Mouse (Mus musculus) liver, embryonic 14.5 days (tissue): Measurements from ENCODE around the gene Majin. TPM values are rescaled to one million over a fixed set of nuclear protein-coding genes. Genes with fewer than 3 reads are reported as not detected.

Experiments used
- ATAC-seq: fragments of 200-750 bp; cut with Nextera tagmentation; 2 replicates; pipeline ENCODE4 v1.8.0; 2017; ENCODE audit warnings: moderate number of reproducible peaks, mild to moderate bottlenecking, moderate library complexity; ENCODE audit not compliant: insufficient read depth
- DNase-seq, 3 experiments: peaks; one replicate each; pipeline ENCODE4 v3.0.0-alpha.2; 2012 to 2013; ENCODE audit warnings: low read depth in 3 of 3, low spot score in 3 of 3
- H3K27ac ChIP-seq: fragments of 300-500 bp; sonication (generic); 2 replicates; pipeline ENCODE4 v1.5.1; 2014; ENCODE audit warnings: moderate library complexity, mild to moderate bottlenecking, control low read depth, inconsistent platforms
- H3K27me3 ChIP-seq: fragments of 300-500 bp; sonication (generic); 2 replicates; pipeline ENCODE4 v1.6.1; 2014; ENCODE audit warnings: mild to moderate bottlenecking, low read length, moderate library complexity; ENCODE audit not compliant: control insufficient read depth, insufficient read depth
- H3K36me3 ChIP-seq: fragments of 300-500 bp; sonication (generic); replicated peaks from 2 replicates; pipeline ENCODE4 v1.6.1; 2014; ENCODE audit warnings: low read depth; ENCODE audit not compliant: control insufficient read depth, insufficient read depth
- H3K4me1 ChIP-seq, 2 experiments: fragments of 200-500 bp in 1 of 2; fragments of 300-500 bp in 1 of 2; sonication (generic) in 1 of 2; replicated peaks; 2 replicates each; pipeline ENCODE4 v1.6.1; 2012 to 2014; ENCODE audit warnings: antibody characterized with exemption in 1 of 2, inconsistent platforms in 1 of 2, low read length in 1 of 2; ENCODE audit not compliant: control insufficient read depth in 2 of 2, insufficient read depth in 2 of 2
- H3K4me2 ChIP-seq: fragments of 300-500 bp; sonication (generic); 2 replicates; pipeline ENCODE4 v1.6.1; 2014; ENCODE audit warnings: low read depth, mild to moderate bottlenecking, control low read depth, moderate library complexity
- H3K4me3 ChIP-seq, 2 experiments: fragments of 200-500 bp in 1 of 2; fragments of 300-500 bp in 1 of 2; sonication (generic) in 1 of 2; 2 replicates each; pipeline ENCODE4 v1.5.1; 2012 to 2014; ENCODE audit warnings: low read depth in 2 of 2, low read length in 2 of 2, mild to moderate bottlenecking in 2 of 2, control low read depth in 1 of 2, inconsistent platforms in 1 of 2, moderate library complexity in 1 of 2; ENCODE audit not compliant: insufficient read depth in 1 of 2
- H3K9ac ChIP-seq: fragments of 300-500 bp; sonication (generic); replicated peaks from 2 replicates; pipeline ENCODE4 v1.6.1; 2014; ENCODE audit warnings: mild to moderate bottlenecking, control low read depth, moderate library complexity
- H3K9me3 ChIP-seq: fragments of 300-500 bp; sonication (generic); 2 replicates; pipeline ENCODE4 v1.6.1; 2016; ENCODE audit warnings: low read length, mixed read lengths; ENCODE audit not compliant: control insufficient read depth
- CTCF ChIP-seq: IDR thresholded peaks from 2 replicates; pipeline ENCODE4 v1.5.1; 2016; ENCODE audit warnings: antibody characterized with exemption, low read depth, control low read depth
- EP300 ChIP-seq: IDR thresholded peaks from 2 replicates; pipeline ENCODE4 v1.6.1; 2016; ENCODE audit warnings: antibody characterized with exemption, low read depth
- WGBS: fragments of 180-500 bp; shearing (Covaris S2); extraction: QIAGEN DNeasy Blood & Tissue Kit; methylation state at CpG from one replicate; pipeline ENCODE4 v1.1.7; 2014; ENCODE audit not compliant: insufficient replicate concordance; 5-methylcytosine and 5-hydroxymethylcytosine counted together
- polyA plus RNA-seq, 2 experiments: library from polyadenylated mRNA; depleted of rRNA in 1 of 2; stranded (reverse) in 1 of 2; unstranded in 1 of 2; fragments of >200 nt; fragmentation: Nextera tagmentation in 1 of 2; extraction: Ambion mirVana in 1 of 2; gene quantifications; 2 replicates each; pipeline versions ENCODE4 v1.2.1 to v1.2.3; 2012 to 2014

The Majin gene
- polyA plus RNA-seq, 2 experiments: not detected

DNA sequence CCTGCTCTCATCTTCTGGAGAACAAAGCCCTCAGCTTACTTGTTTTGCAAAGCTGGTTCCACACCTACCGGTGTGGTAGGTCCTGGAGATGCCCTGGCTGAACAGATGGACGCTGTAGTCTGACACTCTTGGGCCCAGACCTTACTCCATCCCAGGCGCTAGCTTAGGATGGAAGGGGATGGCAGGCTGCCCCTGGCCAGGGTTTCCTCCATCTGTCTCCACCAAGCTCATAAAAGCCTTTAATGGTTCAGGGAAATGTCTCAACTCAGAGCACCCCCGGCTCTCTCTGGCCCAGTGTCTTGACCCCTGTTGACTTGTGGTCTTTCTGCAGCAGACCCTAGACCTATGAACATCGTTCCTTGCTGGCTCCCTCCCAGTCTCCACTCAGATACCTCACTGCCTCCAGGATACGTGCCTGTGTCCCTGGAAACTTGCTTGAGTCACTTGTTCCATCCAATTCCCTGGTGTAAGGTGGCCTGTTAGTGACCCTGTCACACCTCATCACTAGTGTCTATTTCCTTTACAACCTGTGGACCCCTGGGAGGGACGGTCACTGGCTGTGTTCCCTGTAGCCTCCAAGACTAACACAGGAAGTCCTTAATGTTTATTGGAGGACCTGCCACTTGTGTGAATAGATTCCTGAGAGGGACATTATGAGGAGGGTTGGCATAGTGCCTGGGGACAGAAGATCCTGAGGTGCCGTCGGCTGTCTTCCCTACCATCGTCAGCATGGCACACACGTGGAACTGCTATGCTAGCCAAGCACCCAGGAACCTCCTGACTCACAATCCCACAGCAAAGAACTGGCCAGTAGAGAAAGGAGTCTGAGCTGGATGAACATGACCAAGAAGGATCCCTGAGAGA lies 83.3 kb downstream of the Majin start:
- no peak for DNase-seq

DNA sequence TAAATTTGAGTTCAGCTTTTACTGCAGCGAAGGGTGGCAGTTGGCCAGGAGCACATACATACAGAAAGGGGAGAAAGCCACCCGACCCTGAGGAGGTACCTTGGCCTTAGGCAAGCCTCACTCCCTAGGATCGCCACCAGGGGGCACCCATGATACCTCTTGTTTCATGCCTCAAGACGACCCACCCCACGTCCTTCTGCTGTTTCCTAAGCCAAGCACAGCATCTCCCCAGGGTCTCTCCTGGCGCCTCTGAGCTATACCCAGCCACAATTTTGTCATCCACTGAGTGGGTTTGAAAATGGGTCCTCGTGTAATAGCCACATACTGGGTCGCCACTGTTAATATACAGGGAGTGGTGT lies 84.0 kb downstream of the Majin start:
- no peak overlapping the region for H3K27ac ChIP-seq
- DNase-seq: peak; percentile 70 to 77 (median 71)

More for the DNA sequence above, 83.3 kb downstream of the Majin start:
- ATAC-seq: no peak
- H3K4me2 ChIP-seq: no peak overlapping the region
- no peak for TF ChIP-seq CTCF
- TF ChIP-seq EP300: no peak
- H3K27me3 ChIP-seq: no peaks in the 10 kb centered on the region
- no peaks in the 10 kb centered on the region for H3K36me3 ChIP-seq
- H3K27ac ChIP-seq: no peak overlapping the region
- H3K4me3 ChIP-seq: no peak overlapping the region
- H3K9ac ChIP-seq: no peak overlapping the region
- H3K4me1 ChIP-seq: peaks cover 0 to 3% of the 10 kb centered on the region in 2 experiments; a peak in 1 of 4 replicates
- 50% methylated on average over 11 of the region's 11 CpGs for WGBS
- no peaks in the 10 kb centered on the region for H3K9me3 ChIP-seq

DNA sequence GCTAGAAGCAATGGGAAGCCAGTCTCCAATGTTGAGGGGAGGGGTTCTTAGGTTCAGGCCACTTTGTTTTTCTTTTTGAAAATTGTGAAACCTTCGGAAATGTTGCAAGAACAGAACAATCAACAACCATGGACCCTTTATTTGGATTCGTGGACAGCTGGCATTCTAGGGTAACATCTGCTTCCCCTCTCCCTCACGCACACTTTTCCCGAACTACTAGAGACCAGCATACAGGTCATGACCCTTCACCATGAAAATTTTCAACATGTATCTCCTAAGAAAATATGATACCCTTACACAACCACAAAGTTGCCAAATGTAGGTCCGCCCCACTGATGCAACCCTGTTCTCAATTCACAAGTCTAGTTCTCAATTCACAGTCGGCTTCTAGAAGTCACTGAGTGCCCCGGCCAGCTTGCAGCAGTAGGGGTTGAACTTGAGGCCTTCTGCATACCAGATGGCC lies 84.5 kb downstream of the Majin start:
- DNase-seq (no peak), ATAC-seq (no peak)
- Histone ChIP-seq H3K4me3 (no peak overlapping the region), H3K27me3 (no peaks in the 10 kb centered on the region), H3K27ac (no peak overlapping the region), H3K9me3 (no peaks in the 10 kb centered on the region), H3K9ac (no peak overlapping the region), H3K4me2 (no peak overlapping the region), H3K4me1 (no peaks in the 10 kb centered on the region; a peak in 1 of 4 replicates), H3K36me3 (no peaks in the 10 kb centered on the region)
- TF ChIP-seq EP300 (no peak), CTCF (no peak)
- 61% methylated on average over 7 of the region's 7 CpGs for WGBS

More for the DNA sequence above, 84.0 kb downstream of the Majin start:
- no peaks in the 10 kb centered on the region for H3K9me3 ChIP-seq
- H3K4me1 ChIP-seq: no peaks in the 10 kb centered on the region; a peak in 1 of 4 replicates
- H3K9ac ChIP-seq: no peak overlapping the region
- no peaks in the 10 kb centered on the region for H3K27me3 ChIP-seq
- peak; percentile 47; the same call in 1 of the 2 replicates for ATAC-seq
- WGBS: 13% methylated on average over 8 of the region's 8 CpGs
- H3K4me2 ChIP-seq: no peak overlapping the region
- TF ChIP-seq CTCF (peak; percentile 97), EP300 (no peak)
- H3K4me3 ChIP-seq: no peak overlapping the region
- H3K36me3 ChIP-seq: no peaks in the 10 kb centered on the region

DNA sequence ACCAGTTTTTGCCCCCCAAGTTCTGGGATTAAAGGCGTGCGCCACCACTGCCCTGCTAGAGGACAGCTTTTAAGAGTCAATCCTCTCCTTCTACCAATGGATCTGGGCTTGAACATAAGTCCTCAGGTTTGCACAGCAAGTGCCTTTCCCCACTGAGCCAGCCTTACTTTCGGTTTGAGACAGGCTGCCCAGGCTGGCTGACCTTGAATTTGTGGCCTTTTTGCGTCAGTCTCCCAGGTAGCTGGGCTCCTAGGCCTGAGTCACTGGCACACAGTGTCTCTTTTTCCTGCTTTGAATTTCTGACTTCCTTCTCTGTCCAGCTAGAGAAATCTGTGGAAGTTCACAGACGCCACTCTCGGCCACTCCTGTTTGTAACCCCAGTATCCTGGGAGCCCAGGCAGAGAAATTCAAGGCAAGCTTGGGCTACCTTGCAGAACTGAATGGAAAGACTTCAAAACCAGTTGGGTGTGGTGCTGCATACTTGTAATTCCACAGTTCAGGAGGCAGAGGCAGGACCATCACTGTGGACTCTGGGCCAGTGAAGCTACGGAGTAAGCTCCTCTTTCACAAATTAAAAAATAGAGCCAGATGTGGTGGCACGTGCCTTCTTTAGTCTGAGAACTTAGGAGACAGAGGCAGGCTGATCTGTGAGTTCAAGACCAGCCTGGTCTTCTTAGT lies 85.7 kb downstream of the Majin start:
- no peak for DNase-seq
- Histone ChIP-seq H3K36me3 (no peaks in the 10 kb centered on the region), H3K9ac (no peak overlapping the region), H3K27ac (no peak overlapping the region), H3K27me3 (no peaks in the 10 kb centered on the region), H3K4me2 (no peak overlapping the region), H3K4me3 (no peak overlapping the region), H3K9me3 (no peaks in the 10 kb centered on the region), H3K4me1 (no peaks in the 10 kb centered on the region; a peak in 1 of 4 replicates)
- 75% methylated on average over 8 of the region's 8 CpGs for WGBS
- no peak for ATAC-seq
- TF ChIP-seq EP300: no peak
- TF ChIP-seq CTCF: no peak

DNA sequence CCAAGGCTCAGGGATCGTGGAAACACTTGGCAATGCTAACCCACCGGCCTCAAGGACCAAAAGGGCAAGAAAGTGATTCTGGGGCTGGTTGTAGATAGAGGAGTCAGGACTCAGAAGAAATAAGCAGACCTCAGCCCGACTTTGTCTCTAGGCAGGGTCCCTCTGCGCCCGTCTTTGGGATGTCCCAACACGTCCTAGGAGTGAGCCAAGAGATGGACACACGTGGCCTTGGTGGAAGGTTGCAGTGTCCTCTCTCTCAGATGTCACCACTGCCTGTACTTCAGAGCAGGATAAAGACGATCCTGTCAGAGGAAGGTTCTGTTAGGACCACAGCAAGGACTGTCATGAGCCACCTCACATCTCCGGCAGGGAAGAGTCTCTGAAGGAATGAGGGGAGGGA lies 86.5 kb downstream of the Majin start:
- 65% methylated on average over 9 of the region's 9 CpGs for WGBS
- TF ChIP-seq EP300: no peak
- TF ChIP-seq CTCF: no peak
- H3K4me1 ChIP-seq: peaks cover 4 to 5% of the 10 kb centered on the region in 2 experiments

More for the DNA sequence above, 86.5 kb downstream of the Majin start:
- no peaks in the 10 kb centered on the region for H3K9me3 ChIP-seq
- H3K36me3 ChIP-seq: no peaks in the 10 kb centered on the region
- H3K27ac ChIP-seq: no peak overlapping the region
- no peaks in the 10 kb centered on the region for H3K27me3 ChIP-seq
- no peak for ATAC-seq
- no peak for DNase-seq
- no peak overlapping the region for H3K9ac ChIP-seq
- H3K4me3 ChIP-seq: no peak overlapping the region
- no peak overlapping the region for H3K4me2 ChIP-seq
